Mouse (Mus musculus): ENCODE data around the gene Arpc4.

Gene Arpc4

DNA sequence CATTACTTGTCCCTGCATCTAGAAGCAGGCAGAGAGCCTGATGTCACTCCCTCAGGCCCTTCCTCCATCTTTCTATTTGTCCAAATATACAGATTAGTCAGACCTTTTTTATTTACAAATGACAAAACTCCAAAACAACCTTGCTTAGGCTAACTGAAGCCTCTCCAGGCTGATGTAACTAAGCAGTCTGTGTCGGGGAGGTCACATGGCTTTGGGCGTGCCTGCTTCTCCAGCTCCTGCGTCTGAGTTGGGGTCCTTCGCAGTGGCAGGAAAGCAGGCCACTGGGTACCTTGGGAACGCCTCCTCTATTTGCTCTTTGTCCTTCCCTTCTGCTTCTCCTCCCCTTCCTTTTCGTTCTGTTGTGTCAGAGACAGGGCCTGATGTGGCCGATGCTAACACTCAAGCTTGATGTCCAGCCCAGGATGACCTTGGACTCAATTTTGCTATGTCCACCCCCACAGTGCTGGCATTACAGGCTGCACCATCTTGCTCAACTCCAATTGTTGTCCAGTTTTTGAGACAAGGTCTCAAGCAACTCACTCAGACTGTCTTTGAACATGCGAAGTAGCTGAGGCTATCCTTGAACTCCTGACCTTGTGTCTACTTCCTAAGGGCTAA is 13.3 kb upstream of the Arpc4 start:
- no peak for DNase-seq (ENCODE audit: low read depth)

DNA sequence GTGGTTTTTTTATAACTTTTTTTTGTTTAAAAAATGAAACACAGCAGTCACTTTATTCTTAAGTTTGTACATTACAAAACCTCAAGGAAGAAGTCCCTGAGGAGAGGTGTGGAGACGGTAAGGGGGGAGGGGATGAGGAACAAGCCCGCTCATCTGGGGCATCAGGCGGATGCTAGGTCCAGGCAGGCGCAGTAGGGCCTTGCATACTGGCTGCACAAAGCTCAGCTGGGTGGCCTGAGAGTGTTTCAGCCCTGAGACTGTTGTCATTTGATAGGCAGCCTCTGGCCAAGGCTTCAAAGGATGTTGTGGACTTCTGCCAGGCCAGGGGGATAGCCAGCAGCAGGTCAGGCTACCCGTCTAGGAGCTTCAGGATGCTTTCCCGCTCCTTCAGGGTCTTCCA is 11.3 kb upstream of the Arpc4 start:
- DNase-seq (ENCODE audit: low read depth): no peak

DNA sequence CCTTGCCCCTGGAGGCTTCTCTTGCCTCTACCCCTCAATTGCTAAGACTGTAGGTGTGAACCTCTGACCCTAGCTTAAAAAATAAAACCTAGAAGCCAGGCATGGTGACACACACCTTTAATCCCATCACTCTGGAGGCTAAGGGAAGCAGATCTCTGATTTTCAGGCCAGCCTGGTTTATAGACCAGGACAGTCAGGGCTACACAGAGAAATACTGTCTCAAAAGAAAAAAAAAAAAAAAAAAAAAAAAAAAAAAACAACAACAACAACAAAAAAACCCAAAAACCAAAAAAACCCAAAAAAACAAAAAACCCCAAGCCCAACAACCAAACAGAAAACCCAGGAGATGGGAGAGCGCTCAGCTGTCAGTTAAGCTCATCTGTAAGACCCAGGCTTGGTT is 10.3 kb upstream of the Arpc4 start:
- DNase-seq (ENCODE audit: low read depth): no peak

DNA sequence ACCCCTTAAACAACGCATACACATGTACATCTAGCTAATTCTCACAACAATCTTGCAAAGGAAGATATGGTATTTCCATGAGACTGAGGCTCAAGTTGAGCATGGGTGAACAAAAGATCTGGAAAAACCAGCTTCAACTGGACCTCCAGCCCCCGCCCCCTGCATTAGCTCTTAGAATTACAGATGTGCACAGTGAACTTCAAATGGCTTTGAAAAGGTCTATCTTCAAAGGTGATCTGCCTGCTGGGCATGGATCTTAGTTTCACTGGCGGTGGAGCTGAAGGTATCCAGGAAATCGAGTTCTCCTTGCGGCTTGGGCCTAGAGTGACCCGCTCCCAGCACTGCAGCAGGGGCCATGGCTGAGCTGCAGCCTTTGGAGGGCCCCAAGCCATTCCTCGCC is 9.8 kb upstream of the Arpc4 start:
- no peak for DNase-seq (ENCODE audit: low read depth)

DNA sequence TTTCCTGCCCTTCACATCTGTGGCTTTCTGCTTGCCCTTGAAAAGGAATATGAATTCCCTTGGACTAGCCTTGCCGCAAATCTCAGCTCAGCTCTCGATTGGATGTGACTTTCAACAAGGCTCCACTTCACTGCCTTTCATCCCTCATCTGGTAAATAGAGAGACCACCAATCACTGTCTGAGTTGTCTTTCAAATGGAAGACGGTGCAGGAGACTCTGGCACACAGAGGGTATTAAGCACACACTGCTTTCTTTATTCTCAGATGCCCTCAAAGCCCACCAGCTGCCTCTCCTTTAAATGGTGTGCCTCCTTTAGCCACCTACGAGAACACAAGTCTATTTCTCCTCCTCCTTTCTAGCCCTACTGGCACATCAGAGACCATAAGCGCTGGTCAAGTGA is 9.3 kb upstream of the Arpc4 start:
- DNase-seq (ENCODE audit: low read depth): no peak

DNA sequence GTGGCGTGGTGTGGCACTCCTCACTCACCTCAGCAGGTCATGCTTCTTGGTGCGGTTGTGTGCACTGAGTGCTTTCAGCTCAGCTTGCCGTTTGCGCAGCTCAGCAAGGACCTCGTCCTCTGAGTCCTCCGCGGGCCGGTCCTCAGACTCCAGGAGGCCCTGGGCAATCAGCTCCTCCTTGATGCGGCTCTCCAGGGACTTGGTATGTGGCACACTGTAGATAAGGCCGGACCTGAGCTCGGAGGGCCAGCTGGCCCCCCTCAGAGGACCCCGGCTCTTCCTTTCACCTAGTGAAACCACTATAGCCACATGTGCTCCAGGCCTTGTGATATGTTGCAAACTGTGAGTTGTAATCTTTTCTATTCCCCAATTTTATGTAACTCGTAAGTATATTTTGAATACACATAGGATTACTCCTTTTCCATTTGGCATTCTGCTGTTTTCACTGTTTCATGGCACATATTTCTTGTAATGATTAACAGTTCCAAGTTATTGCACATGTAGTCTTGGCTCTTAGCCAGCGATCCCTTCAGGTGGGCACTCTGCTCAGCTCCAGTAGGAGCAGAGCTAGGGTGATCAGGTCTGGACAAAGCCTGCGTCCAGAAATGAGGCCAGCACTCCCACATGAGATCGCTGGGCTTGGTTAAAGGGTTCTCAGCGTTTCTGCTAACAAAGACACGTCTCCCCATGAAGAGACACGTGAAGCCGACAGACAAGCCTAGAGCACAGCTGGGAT is 7.6 kb upstream of the Arpc4 start:
- DNase-seq (ENCODE audit: low read depth): no peak

DNA sequence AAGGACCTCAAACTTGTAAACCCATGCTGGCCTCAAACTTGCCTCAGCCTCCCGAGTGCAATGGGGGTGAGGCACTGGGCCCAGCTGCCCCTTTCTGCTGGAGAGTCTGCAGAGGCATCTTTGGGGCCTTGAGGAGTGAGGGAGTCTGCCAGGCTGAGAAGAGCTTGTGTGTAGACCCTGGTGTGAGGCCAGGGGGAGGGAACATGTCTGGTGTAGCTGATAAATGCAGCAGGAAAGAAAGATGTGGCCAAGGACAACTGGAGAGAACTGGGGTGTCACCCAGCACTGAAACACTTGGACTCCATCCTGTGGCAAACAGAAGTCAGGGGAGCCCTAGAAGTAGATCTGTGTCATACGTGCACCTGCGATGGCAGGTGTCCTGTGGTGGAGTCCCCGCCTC is 4.4 kb upstream of the Arpc4 start:
- DNase-seq (ENCODE audit: low read depth): no peak

DNA sequence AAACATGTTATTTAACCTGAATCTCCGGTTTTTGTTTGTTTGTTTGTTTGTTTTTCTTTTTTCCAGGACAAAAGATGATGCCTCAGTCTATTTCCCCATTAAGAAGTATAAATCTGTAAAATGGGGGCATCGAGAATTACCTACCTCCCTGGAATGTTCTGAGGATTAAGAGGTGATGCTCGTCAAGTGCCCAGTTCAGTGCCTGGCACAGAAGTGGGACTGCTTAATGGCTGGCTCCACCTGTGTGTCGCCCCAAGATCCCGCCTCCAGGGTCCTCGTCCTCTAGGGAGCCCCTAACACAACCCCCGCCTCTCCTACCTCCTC is 781 bp upstream of the Arpc4 start:
- no peak for DNase-seq (ENCODE audit: low read depth)

DNA sequence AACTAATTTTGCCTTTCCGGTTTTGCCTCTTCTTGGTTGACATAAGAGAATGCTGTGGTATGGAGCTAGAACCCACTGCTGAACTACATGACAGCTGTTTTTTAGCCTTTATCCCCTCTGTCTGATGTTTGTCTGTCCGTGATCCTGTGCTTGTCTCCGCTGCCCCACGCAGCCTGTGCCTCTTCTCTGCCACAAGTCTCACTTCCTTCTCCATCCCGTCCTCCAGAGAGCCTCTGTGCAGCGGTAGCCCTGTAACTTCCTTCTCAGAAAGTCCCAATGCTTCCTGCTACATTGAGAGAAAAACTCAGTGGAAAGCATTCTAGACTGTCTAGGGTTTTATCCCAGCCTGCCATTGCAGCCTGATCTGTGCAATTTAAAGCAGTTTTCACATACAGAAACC is 1.3 kb downstream of the Arpc4 start:
- no peak for DNase-seq (ENCODE audit: low read depth)

DNA sequence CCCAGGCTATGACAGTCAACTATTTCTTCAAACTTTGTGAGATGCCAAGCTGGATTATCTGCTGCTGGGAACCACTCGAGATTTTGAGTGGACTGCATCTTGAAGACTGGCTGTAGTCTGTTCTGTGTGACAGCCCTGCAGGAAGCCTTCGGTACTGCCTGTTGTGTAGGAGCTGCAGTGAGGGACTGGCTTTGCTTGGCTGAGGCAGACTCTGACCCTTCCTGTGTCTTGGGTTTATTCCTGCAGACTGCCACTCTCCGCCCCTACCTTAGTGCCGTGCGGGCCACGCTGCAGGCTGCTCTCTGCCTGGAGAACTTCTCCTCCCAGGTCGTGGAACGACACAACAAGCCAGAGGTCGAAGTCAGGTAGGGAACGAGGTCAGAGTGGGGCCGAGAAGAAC is 2.6 kb downstream of the Arpc4 start:
- no peak for DNase-seq (ENCODE audit: low read depth)

DNA sequence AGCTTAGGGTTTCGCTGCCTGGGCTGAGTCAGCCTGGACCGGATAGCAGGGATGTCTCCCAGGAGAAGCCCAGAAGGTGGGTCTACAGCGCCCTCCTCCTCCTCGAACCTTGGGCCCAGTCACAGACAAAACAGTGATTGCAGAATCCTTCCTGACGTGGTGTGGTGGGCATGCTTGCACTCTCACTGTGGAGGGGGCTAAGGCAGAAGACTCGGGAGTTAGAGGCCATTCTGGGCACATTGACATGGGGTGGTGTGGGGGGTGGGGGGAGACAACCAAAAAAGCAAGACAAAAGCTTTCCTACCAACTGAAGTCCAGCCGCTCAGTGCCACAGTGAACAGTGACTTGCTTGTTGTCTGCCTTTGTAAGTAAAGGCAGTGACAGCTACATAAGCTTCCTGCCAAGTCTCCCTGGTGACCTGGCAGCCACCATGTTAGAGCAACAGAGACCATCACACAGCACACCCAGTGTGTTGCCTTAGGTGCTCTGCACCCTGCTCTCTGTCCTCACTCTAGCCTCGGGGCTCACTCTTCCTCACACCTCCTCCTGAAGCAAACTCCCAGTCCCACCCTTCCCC is 6.5 kb downstream of the Arpc4 start:
- DNase-seq (ENCODE audit: low read depth): no peak

DNA sequence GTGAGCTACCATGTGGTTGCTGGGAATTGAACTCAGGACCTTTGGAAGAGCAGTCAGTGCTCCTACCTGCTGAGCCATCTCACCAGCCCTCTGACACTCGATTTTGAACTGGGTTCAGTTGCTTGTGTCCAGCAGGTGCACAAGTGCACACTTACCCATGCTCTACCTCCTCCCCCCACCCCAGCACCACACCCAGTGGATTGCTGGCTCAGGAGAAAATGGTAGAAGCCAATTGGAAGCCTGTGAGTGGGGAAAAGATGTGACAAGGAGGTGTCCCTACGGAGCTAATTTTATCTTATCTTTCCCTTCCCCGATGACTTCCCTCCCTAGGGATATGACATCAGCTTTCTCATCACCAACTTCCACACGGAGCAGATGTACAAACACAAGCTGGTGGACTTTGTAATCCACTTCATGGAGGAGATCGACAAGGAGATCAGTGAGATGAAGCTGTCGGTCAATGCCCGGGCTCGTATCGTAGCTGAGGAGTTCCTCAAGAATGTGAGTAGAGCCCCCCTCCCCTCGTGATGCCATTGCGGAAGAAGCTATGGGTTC is 7.3 kb downstream of the Arpc4 start:
- DNase-seq (ENCODE audit: low read depth): no peak

DNA sequence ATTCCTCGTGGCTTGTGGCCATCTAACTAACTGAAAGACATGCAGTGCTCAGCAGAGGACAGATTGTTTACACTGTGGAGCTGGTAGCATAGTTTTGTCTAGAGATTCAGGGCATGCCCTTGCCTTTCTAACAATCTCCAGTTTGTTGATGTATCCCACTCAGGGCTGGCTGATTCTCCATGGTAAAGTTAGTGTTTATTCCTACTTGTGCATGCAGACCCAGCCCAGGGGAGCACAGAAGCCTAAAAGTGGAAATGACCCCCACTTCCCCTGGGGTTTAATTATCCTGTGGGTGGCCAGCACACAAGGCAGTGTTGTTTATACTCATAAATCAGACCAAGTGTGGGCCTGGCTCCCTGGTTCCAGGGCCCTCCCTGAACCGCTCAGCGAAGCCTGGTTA is 8.1 kb downstream of the Arpc4 start:
- DNase-seq (ENCODE audit: low read depth): no peak

DNA sequence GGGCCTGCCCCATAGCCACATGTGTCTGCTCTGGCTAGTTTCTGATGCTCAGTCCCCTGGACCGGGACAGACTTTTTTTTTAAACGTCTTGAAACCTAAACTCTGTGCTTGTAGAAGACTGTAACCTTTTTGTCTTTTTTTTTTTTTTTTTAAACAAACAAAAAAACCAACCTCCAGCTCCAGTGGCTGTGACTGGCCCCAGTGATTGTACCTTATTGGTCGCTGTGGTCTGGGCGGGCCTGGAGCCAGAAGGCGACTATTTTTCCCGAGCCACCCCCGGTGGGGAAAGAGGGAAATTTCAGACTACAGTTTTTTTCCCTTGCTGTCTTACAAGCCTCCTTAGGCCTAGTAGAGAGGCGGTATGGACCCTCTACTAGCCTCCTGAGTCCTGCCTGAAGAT is 11.0 kb downstream of the Arpc4 start, which contains the start of gene Ttll3:
Gene Ttll3, plus strand, starts transcription at position 301 of the 400 bp plus-strand sequence.
- no peak for DNase-seq (ENCODE audit: low read depth)

DNA sequence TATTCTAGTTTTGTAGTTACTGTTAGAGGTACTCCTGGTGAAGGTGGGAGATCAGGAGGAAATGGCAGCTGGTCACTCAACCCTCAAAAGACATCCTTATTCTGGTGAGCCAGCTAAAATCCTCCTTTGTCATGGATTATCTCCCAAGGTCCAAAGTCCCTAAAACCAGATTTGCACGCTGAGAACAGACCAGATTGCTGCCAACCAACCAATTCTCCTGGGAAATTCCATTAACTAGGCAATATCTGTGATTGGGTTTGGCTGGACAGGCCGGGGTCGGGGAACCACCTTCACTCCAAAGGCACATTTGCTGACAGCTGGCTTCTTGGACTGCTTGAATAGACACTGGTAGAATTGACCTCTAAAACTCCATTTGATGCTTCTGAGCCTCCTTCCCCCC is 12.8 kb downstream of the Arpc4 start:
- DNase-seq (ENCODE audit: low read depth): no peak

DNA sequence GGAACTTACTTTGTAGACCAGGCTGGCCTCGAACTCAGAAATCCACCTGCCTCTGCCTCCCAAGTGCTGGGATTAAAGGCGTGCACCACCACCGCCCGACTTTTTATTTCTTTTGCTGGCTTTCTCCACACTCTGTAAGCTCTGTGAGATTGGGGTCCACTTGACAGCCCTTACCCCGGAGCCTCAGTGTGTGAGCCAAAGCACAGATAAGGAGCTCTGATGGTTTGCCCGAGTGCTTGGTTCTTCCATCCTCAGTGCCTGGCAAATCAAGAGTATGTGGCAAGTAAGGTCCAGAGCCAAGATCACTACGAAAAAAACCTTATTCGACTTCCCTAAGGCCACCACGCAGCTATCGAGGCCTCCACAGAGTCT is 14.1 kb downstream of the Arpc4 start:
- DNase-seq (ENCODE audit: low read depth): no peak

DNA sequence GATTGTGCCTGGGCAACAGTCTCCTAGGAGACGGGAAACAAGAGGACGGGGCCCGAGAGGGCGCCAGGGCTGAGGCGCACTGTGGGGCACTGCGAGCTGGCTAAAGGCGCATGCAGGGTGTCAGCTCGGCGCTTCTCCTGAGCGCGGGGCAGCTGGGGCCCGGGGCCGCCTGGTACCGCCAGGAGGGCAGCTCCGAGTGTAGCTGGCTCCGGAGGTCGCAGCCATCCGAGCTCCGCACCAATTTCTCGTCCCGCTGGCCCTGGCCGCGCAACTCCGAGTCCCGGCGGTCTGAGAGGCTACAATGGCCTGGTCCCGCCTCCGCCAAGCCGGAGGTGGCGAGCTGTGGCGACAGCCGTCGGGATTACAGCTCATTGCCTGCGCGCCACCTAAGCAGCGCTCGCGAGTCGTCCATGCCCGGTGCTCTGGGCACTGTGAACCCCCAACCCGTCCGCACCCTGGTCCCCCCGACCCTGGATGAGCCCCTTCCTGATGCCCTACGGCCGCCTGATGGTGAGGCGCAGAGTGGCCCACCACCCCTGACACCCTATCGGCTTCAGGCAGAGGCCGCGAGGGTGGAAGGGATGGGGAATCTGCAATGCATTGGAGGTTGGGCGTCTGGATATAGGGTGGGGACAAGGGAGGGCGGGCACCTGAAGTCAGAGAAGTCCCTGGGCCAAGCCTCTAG is 14.6 kb downstream of the Arpc4 start:
- no peak for DNase-seq (ENCODE audit: low read depth)

DNA sequence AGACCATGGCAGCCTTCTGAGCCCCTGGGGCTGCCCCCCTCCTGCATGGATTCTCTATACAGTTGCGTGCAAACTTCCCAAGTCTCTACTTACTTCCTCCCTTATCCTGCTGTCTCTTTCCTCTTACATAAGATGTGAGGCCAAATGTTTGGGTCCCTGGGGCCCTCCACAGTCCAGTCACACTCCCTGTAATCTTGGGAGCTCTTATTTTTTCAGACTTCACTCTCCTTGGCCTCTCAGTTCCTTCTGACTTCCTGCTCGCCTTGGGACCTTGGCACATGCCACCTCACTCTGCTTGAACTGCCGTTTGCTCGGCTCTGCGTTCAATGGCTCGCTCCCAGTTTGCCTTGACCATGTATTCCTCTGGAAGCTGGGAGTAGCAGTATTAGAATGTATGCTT is 16.0 kb downstream of the Arpc4 start:
- DNase-seq (ENCODE audit: low read depth): no peak

DNA sequence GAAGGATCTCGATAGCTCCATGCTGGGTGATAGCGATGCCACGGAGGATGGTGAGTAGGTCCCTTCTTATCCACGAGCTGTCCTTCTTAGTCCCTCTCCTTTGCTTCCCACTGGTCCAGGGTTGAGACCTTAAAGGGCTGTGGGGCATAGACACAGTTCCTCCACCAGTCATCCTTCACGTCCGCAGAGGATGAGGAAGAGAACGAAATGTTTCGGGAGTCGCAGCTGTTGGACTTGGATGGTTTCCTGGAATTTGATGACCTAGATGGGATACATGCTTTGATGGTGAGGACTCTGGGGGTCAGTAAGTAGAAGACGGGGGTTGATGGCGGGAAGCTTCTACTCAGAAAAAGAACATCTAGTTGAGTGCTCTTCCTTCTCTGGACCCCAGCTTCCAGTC is 16.9 kb downstream of the Arpc4 start:
- DNase-seq (ENCODE audit: low read depth): no peak

DNA sequence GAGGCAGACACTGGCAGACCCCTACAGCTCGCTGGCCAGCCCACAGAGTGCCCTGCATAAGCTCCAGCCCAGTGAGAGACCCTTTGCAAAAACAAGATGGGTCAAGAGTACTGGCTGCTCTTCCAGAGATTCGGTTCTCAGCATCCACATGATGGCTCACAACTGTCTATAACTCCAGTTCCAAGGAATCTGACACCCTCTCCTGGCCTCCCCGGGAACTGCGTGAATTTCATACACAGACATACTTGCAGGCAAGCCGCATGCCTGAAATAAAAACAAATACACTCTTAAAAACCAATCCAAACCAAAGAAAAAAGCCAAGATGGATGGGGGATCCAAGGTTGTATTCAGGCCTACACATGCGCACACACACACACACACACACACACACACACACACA is 17.6 kb downstream of the Arpc4 start:
- DNase-seq (ENCODE audit: low read depth): no peak

DNA sequence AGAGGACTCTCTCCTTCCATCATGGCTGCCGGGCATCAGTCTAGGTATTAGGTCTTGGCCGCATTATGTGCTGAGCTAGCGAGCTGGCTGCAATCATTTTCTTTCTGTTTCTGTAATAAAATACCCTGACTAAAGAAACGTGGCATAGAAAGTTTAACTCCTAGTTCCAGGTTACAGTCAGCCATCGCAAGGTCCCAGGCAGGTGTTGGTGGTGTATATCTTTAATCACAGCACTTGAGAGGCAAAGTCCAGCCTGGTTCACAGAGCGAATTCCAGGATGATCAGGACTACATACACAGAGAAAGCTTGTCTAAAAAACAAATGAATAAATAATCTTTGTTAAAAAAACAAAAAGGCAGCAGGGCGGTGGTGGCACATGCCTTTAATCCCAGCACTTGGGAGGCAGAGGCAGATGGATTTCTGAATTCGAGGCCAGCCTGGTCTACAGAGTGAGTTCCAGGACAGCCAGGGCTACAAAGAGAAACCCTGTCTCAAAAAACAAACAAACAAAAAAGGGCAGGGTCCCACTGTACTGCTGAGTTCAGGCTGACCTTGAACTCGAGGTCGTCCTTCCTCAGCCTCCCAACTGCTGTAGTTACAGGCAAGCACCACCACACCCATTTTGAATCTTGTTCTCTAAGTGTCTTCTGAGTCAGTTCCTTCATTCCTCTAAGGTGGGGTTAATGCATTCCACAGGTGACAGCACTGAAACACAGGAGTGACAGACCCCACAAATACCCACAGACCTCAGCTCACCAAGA is 18.5 kb downstream of the Arpc4 start:
- no peak for DNase-seq (ENCODE audit: low read depth)

DNA sequence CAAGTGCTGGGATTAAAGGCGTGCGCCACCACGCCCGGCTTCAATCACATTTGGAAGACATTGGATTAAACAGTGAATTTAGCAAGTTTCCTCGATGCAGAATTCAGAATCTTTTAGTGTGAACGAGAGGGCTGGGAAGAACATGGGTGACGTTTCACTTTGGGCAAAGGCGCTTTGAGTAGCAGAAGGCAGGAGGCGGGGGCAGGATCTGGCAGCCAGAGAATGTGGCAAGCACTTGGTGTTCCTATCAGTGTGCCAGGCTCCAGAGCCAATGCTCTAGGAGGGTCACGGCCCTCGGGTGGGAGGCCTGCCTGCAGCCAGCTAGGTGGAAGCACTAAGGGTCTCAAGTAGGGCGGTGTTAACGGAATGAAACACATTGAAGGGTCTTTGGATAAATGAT is 24.2 kb downstream of the Arpc4 start:
- no peak for DNase-seq (ENCODE audit: low read depth)

Data from c-Kit-positive CD71-negative TER-119-negative erythroid progenitor cells, embryonic 14.5 days (primary cell).